Mouse (Mus musculus) right cerebral cortex, adult 2 months (tissue): ENCODE data around the gene Gm21876.
"Not testable (repeated sequence)": the region's sequence is repeated elsewhere in the genome, so short reads cannot be mapped to it uniquely, and the experiment has no call there.

ENCODE experiments used
- DNase-seq, 2 experiments: peaks; one replicate each; pipeline ENCODE4 v3.0.0; 2021 to 2022; ENCODE audit warnings: low spot score in 2 of 2

The Gm21876 gene

GRCm38 (mm10) chrX:21175553-21175952 lies at the start of gene Gm21876:
TSS of gene Gm21876 (minus strand) at chrX:21175653.
- DNase-seq: no peak

GRCm38 (mm10) chrX:21220422-21220821 lies 45.0 kb upstream of the Gm21876 start:
- no peak for DNase-seq

GRCm38 (mm10) chrX:21146675-21147074 lies 28.8 kb downstream of the Gm21876 start:
- not testable (repeated sequence) for DNase-seq
